Mouse (Mus musculus): Measurements from ENCODE around the gene Glb1. TPM values are rescaled to one million over a fixed set of nuclear protein-coding genes. Genes with fewer than 3 reads are reported as not detected.
A peak's percentile ranks its signal among the peaks of the same experiment; 100 is the strongest.
"Not testable (repeated sequence)": the region's sequence is repeated elsewhere in the genome, so short reads cannot be mapped to it uniquely, and the experiment has no call there.

The Glb1 gene
- 10 to 100 TPM; 13.2 to 18.9 TPM for total RNA-seq (2021)
- long read RNA-seq, experiment 1, transcript Glb1-201 (16 exons, 2,396 nt), result major isoform, 18 of 32 reads
- long read RNA-seq, experiment 1, partial matches to known transcripts, result 7 of 32 reads
- long read RNA-seq, experiment 1, other reads (novel, unspliced or antisense), result 7 of 32 reads
- long read RNA-seq, experiment 2, transcript Glb1-201 (16 exons, 2,396 nt), result major isoform, 20 of 26 reads
- long read RNA-seq, experiment 2, partial matches to known transcripts, result 4 of 26 reads
- long read RNA-seq, experiment 2, other reads (novel, unspliced or antisense), result 2 of 26 reads

- peak; percentile 77 for DNase-seq
Observed at GRCm38 (mm10) chr9:114400949-114401684, at the start of gene Glb1, which contains the start of gene Tmppe. Glb1 (plus strand) TSS chr9:114401076. Tmppe (plus strand) TSS chr9:114401105.

GRCm38 (mm10) chr9:114367783-114368470 lies 32.9 kb upstream of the Glb1 start:
- DNase-seq, result peak; percentile 79

GRCm38 (mm10) chr9:114368471-114368858 lies 32.4 kb upstream of the Glb1 start:
- DNase-seq, result no peak

GRCm38 (mm10) chr9:114369389-114369788 lies 31.5 kb upstream of the Glb1 start:
- not testable (repeated sequence) for DNase-seq

- DNase-seq, result not testable (repeated sequence)
Observed at GRCm38 (mm10) chr9:114371717-114372116, 29.2 kb upstream of the Glb1 start.

- DNase-seq, result no peak
Observed at GRCm38 (mm10) chr9:114375276-114375962, 25.5 kb upstream of the Glb1 start.

GRCm38 (mm10) chr9:114377168-114377567 lies 23.7 kb upstream of the Glb1 start:
- no peak for DNase-seq

GRCm38 (mm10) chr9:114379871-114380270 lies 21.0 kb upstream of the Glb1 start:
- DNase-seq, result no peak

GRCm38 (mm10) chr9:114380881-114381733 lies 19.8 kb upstream of the Glb1 start:
- no peak for DNase-seq

- DNase-seq, result no peak
Observed at GRCm38 (mm10) chr9:114382936-114383710, 17.8 kb upstream of the Glb1 start.

GRCm38 (mm10) chr9:114384691-114385090 lies 16.2 kb upstream of the Glb1 start:
- DNase-seq, result no peak

- DNase-seq, result no peak
Observed at GRCm38 (mm10) chr9:114385160-114385559, 15.7 kb upstream of the Glb1 start.

- DNase-seq, result no peak
Observed at GRCm38 (mm10) chr9:114387086-114387485, 13.8 kb upstream of the Glb1 start.

- DNase-seq, result no peak
Observed at GRCm38 (mm10) chr9:114388288-114388687, 12.6 kb upstream of the Glb1 start.

GRCm38 (mm10) chr9:114388701-114389370 lies 12.0 kb upstream of the Glb1 start:
- DNase-seq, result no peak

GRCm38 (mm10) chr9:114389371-114389904 lies 11.4 kb upstream of the Glb1 start:
- no peak for DNase-seq

- DNase-seq, result peak; percentile 62
Observed at GRCm38 (mm10) chr9:114389905-114390748, 10.7 kb upstream of the Glb1 start, which contains the start of gene Crtap. Crtap (minus strand) TSS chr9:114390675.

GRCm38 (mm10) chr9:114390749-114391075 lies 10.2 kb upstream of the Glb1 start:
- DNase-seq, result no peak

GRCm38 (mm10) chr9:114394136-114394535 lies 6.7 kb upstream of the Glb1 start:
- DNase-seq, result not testable (repeated sequence)

All from gastrocnemius, postnatal 10 days (tissue).